In the genomic region with DNA sequence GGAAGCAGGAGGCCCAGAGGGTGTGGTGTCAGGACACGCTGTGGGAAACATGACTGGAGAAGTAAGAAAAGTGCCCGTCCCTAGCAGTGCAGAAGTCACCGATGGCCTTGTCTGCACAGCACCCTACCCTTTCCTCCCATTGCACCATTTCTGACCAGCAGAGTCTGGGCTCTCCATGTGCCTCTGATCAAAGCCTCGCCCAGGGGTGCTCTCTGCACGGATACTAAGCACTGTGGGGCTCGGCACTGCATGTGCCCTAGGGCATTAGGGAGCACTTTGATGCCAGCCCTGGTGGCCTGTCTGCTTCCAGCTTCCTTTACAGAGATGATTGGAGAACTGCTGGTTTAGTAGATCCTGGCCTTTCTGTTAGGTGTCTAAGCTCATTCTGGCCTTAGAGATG, we compare ENCODE assay signal across 11 mouse cellular contexts. TPM values are rescaled to one million over a fixed set of nuclear protein-coding genes. Genes with fewer than 3 reads are reported as not detected.
A peak's percentile ranks its signal among the peaks of the same experiment; 100 is the strongest.
DNase-seq lines count a peak whose midpoint lies in the region; ATAC-seq lines count a peak whose summit lies in the region.
"Had no signal": no experiment of that assay in that cellular context is flagged by ENCODE, and none has a peak within 500 bp of the region (broad histone marks: within the 10 kb centered on the region; RNA-seq: fewer than 3 reads in every experiment).

No protein-coding gene starts in this region.

- H3K4me2 ChIP-seq in heart, embryonic 14.5 days (ENCODE audit: low read length) = no peak overlapping the region
- no peak overlapping the region for H3K4me2 ChIP-seq in lung, embryonic 15.5 days
- H3K4me2 ChIP-seq: forebrain, embryonic 15.5 days had no signal

- 76% methylated on average over 6 of the region's 6 CpGs for WGBS in heart, embryonic 14.5 days
- 86% methylated on average over 6 of the region's 6 CpGs for WGBS in lung, embryonic 15.5 days

- peaks cover 12% of the 10 kb centered on the region for H3K36me3 ChIP-seq in heart, embryonic 14.5 days (ENCODE audit: control insufficient read depth, insufficient read depth, low read length)
- H3K36me3 ChIP-seq in lung, embryonic 15.5 days = no peaks in the 10 kb centered on the region
- H3K36me3 ChIP-seq: forebrain, embryonic 15.5 days had no signal

- peak overlapping the region; percentile 0 to 81; a peak in 2 of 4 replicates for H3K27ac ChIP-seq in heart, embryonic 14.5 days (replicated peaks in 1 of 2; ENCODE audit: control insufficient read depth in 1 of 2, insufficient read depth in 1 of 2, low read depth in 2 of 2, low read length in 2 of 2)
- H3K27ac ChIP-seq in lung, embryonic 15.5 days = 0 out of 2 replicates have a peak overlapping the region, but pooled peaks have one; percentile 15
- H3K27ac ChIP-seq: forebrain, embryonic 15.5 days; liver, embryonic 14.5 days had no signal

- peaks cover 50 to 69% of the 10 kb centered on the region in 2 experiments for H3K4me1 ChIP-seq in heart, embryonic 14.5 days (ENCODE audit: control insufficient read depth in 2 of 2, insufficient read depth in 2 of 2, low read length in 2 of 2)
- H3K4me1 ChIP-seq in lung, embryonic 15.5 days = 0 out of 2 replicates have a peak, but pooled peaks cover 10% of the 10 kb centered on the region
- H3K4me1 ChIP-seq: forebrain, embryonic 15.5 days had no signal

- intact Hi-C loops in heart, postnatal 36 days (cut with DNase I) = loop anchor here (2.0 kb wide), 1 partner anchor 14 kb away; no protein-coding TSS in a partner anchor

- peak overlapping the region; percentile 43; the same call in 1 of the 2 replicates for H3K9ac ChIP-seq in heart, embryonic 14.5 days (ENCODE audit: low read length)
- H3K9ac ChIP-seq in lung, embryonic 15.5 days = no peak overlapping the region
- H3K9ac ChIP-seq: forebrain, embryonic 15.5 days; liver, embryonic 14.5 days had no signal

- H3K4me3 ChIP-seq in heart, embryonic 14.5 days (ENCODE audit: control insufficient read depth in 1 of 2, insufficient read depth in 1 of 2, low read depth in 1 of 2, low read length in 2 of 2) = no peak overlapping the region
- no peak overlapping the region for H3K4me3 ChIP-seq in lung, embryonic 15.5 days
- H3K4me3 ChIP-seq: forebrain, embryonic 15.5 days had no signal

- no peaks in the 10 kb centered on the region for H3K9me3 ChIP-seq in heart, embryonic 14.5 days (ENCODE audit: control insufficient read depth, low read length)
- H3K9me3 ChIP-seq in lung, embryonic 15.5 days = no peaks in the 10 kb centered on the region
- H3K9me3 ChIP-seq: forebrain, embryonic 15.5 days had no signal

- no peak for ATAC-seq in heart, embryonic 14.5 days (ENCODE audit: insufficient number of reproducible peaks, insufficient read depth, low FRiP score, low read depth)
- no peak for ATAC-seq in lung, embryonic 15.5 days (ENCODE audit: borderline replicate concordance, extremely low read depth, low FRiP score, low TSS enrichment)
- ATAC-seq in granulocyte monocyte progenitor cell, adult 5-6 weeks (replicated peaks; ENCODE audit: poor library complexity, severe bottlenecking) = peak; percentile 30
- ATAC-seq: forebrain, embryonic 15.5 days; hindbrain, embryonic 16.5 days had no signal

- DNase-seq in heart, postnatal 36 days = no peak
- DNase-seq in lung, postnatal 25 days (ENCODE audit: low spot score) = no peak
- DNase-seq in thymus, postnatal 25 days = peak; percentile 59
- DNase-seq in gastrocnemius, postnatal 4 days (ENCODE audit: low spot score in 2 of 2) = no peak
- DNase-seq: embryo, embryonic 11 days had no signal

- no peaks in the 10 kb centered on the region for H3K27me3 ChIP-seq in heart, embryonic 14.5 days (ENCODE audit: control insufficient read depth, insufficient read depth, low read length)
- H3K27me3 ChIP-seq in lung, embryonic 15.5 days = no peaks in the 10 kb centered on the region
- H3K27me3 ChIP-seq: forebrain, embryonic 15.5 days had no signal

RNA-seq across cellular contexts. Expression of a gene that starts 37.2 kb away (rescaled TPM):
- polyA plus RNA-seq in heart, embryonic 14.5 days (2014; fragmentation: Nextera tagmentation; extraction: Ambion mirVana) = 2.3 and 4.0 TPM in 2 replicates
- under 1 TPM; 0.60 to 0.64 TPM for total RNA-seq in heart, postnatal 36 days (2021)
- 9.4 and 11.4 TPM in 2 replicates for polyA plus RNA-seq in lung, embryonic 15.5 days (2015; fragmentation: Nextera tagmentation; extraction: Ambion mirVana)
- 14.7 and 22.8 TPM in 2 replicates for total RNA-seq in granulocyte monocyte progenitor cell, adult 5-6 weeks (2014; fragmentation: Nextera tagmentation)
- 17.0 and 19.3 TPM in 2 replicates for total RNA-seq in granulocyte monocyte progenitor cell, adult 5-6 weeks (2017)
- 1 to 10 TPM; 2.6 to 2.9 TPM for total RNA-seq in gastrocnemius, postnatal 4 days (2021)

RNA-seq across cellular contexts. Expression of a gene that starts 54.7 kb away (rescaled TPM):
- 324 and 359 TPM in 2 replicates for polyA plus RNA-seq in heart, embryonic 14.5 days (2014; fragmentation: Nextera tagmentation; extraction: Ambion mirVana)
- total RNA-seq in heart, postnatal 36 days (2021) = 100 to 1,000 TPM; 221 to 229 TPM
- polyA plus RNA-seq in lung, embryonic 15.5 days (2015; fragmentation: Nextera tagmentation; extraction: Ambion mirVana) = 134 TPM in 2 replicates
- total RNA-seq in granulocyte monocyte progenitor cell, adult 5-6 weeks (2014; fragmentation: Nextera tagmentation) = 89.1 and 89.4 TPM in 2 replicates
- total RNA-seq in granulocyte monocyte progenitor cell, adult 5-6 weeks (2017) = 52.2 and 65.1 TPM in 2 replicates
- 100 to 1,000 TPM; 153 to 176 TPM for total RNA-seq in gastrocnemius, postnatal 4 days (2021)

Comparison
In these comparisons a context has a peak if more than half of its experiments do, and no peak if none do; other contexts are left out.
1. RNA of a gene that starts 37.2 kb away (total RNA-seq): 14.7 to 22.8 TPM in granulocyte monocyte progenitor cell, adult 5-6 weeks; 2.6 to 2.9 TPM in gastrocnemius, postnatal 4 days and 0.60 to 0.64 TPM in heart, postnatal 36 days; every median in the first group is over 4 times any median in the second.